Mouse (Mus musculus): ENCODE data around the gene Ttc21a.

GRCm38 (mm10) chr9:120016956-120017355 lies 79.5 kb downstream of the Ttc21a start:
- TF ChIP-seq CTCF (conservative IDR thresholded peaks at IDR 0.05; ENCODE audit: insufficient read depth, insufficient read length, low read depth, low read length) (no peak), POLR2A (IDR thresholded peaks at IDR 0.05; ENCODE audit: low read depth, low read length) (no peak)

Measured in kidney, adult 2 months (tissue).